Mouse (Mus musculus) embryonic stem cell, embryonic (primary cell): ENCODE data around the gene Fhod1.

Experiments
- CTCF ChIA-PET, 4 experiments: fragments of 300-600 bp in 2 of 4; fragments of 350-600 bp in 2 of 4; sonication (Branson Sonifier 250); formaldehyde crosslinking; loops; one replicate each; lab custom pipeline; 2022; ENCODE audit warnings: inconsistent platforms in 2 of 4; lab: Charles Lee
- POLR2A ChIA-PET, 4 experiments: fragments of 300-600 bp in 2 of 4; fragments of 350-600 bp in 2 of 4; sonication (Branson Sonifier 250); formaldehyde crosslinking; loops; one replicate each; lab custom pipeline; 2022; ENCODE audit warnings: antibody characterized with exemption in 4 of 4, inconsistent platforms in 1 of 4; lab: Charles Lee

Fhod1 gene

GRCm38 (mm10) chr8:105359208-105359607, 11.5 kb upstream of the Fhod1 start:
- ChIA-PET CTCF (interaction anchor here (0.5 to 6.8 kb wide), 24 partner anchors 9 to 156 kb away, joined by 3 to 46 read pairs (median 4); partner anchors contain the start of genes Fhod1 (in 1 of the 4), Plekhg4 (in 1 of the 4), Slc9a5 (in 1 of the 4) and Tppp3 (in 1 of the 4)), POLR2A (interaction anchor here in 3 of 4 experiments (0.5 to 2.7 kb wide), 9 partner anchors 8 to 769 kb away, joined by 3 to 8 read pairs (median 5); partner anchors contain the start of genes Fhod1 (in 3 of the 3), 4931428F04Rik (in 1 of the 3) and Slc9a5 (in 1 of the 3))

GRCm38 (mm10) chr8:105356681-105357080, 8.9 kb upstream of the Fhod1 start:
- CTCF ChIA-PET, result interaction anchor here in 1 of 4 experiments (1.9 kb wide), 1 partner anchor 18 kb away, joined by 6 read pairs; no protein-coding TSS in a partner anchor
- POLR2A ChIA-PET, result no interaction called here

- ChIA-PET POLR2A (interaction anchor here in 3 of 4 experiments (0.7 to 1.7 kb wide), 4 partner anchors 25 to 66 kb away, joined by 3 to 4 read pairs (median 4); partner anchors contain the start of genes 4931428F04Rik (in 1 of the 3), E2f4 (in 1 of the 3), Lrrc29 (in 1 of the 3) and Tmem208 (in 1 of the 3)), CTCF (interaction anchor here in 1 of 4 experiments (0.6 to 1.3 kb wide), 2 partner anchors 19 to 66 kb away, joined by 3 read pairs; partner anchors contain the start of gene 4931428F04Rik)
These were observed 7.6 kb upstream of the Fhod1 start for GRCm38 (mm10) chr8:105355179-105356024.

- CTCF ChIA-PET, result interaction anchor here in 2 of 4 experiments (0.6 to 1.3 kb wide), 3 partner anchors 20 to 87 kb away, joined by 3 read pairs; partner anchors contain the start of gene 4931428F04Rik (in 1 of the 2)
- POLR2A ChIA-PET, result interaction anchor here in 2 of 4 experiments (1.0 to 1.7 kb wide), 5 partner anchors 18 to 57 kb away, joined by 3 to 4 read pairs (median 4); partner anchors contain the start of genes E2f4 (in 1 of the 2), Lrrc29 (in 1 of the 2), Plekhg4 (in 1 of the 2) and Tmem208 (in 1 of the 2)
These were observed 6.8 kb upstream of the Fhod1 start for GRCm38 (mm10) chr8:105354549-105354948.

- CTCF ChIA-PET, result interaction anchor here in 1 of 4 experiments (0.7 kb wide), 1 partner anchor 21 kb away, joined by 4 read pairs; no protein-coding TSS in a partner anchor
These were observed 5.9 kb upstream of the Fhod1 start for GRCm38 (mm10) chr8:105353583-105354135.

GRCm38 (mm10) chr8:105350186-105350585, 2.4 kb upstream of the Fhod1 start:
- ChIA-PET POLR2A (interaction anchor here (0.6 to 4.4 kb wide), 21 partner anchors 9 to 1184 kb away, joined by 3 to 32 read pairs (median 4); partner anchors contain the start of genes Tppp3 (in 2 of the 4), 4931428F04Rik (in 1 of the 4), E2f4 (in 1 of the 4) and Plekhg4 (in 1 of the 4)), CTCF (interaction anchor here (0.6 to 4.3 kb wide), 8 partner anchors 9 to 650 kb away, joined by 3 to 17 read pairs (median 4); no protein-coding TSS in a partner anchor)

More at GRCm38 (mm10) chr8:105353583-105354135, 5.9 kb upstream of the Fhod1 start:
- POLR2A ChIA-PET, result interaction anchor here in 2 of 4 experiments (0.6 to 1.7 kb wide), 5 partner anchors 16 to 59 kb away, joined by 3 to 4 read pairs (median 3); partner anchors contain the start of genes Kctd19 (in 1 of the 2) and Plekhg4 (in 1 of the 2)

- ChIA-PET CTCF (interaction anchor here (0.7 to 4.3 kb wide), 17 partner anchors 10 to 401 kb away, joined by 3 to 17 read pairs (median 7); partner anchors contain the start of genes 4931428F04Rik (in 1 of the 4), B3gnt9 (in 1 of the 4) and Tppp3 (in 1 of the 4)), POLR2A (interaction anchor here in 3 of 4 experiments (0.6 to 4.4 kb wide), 30 partner anchors 10 to 1183 kb away, joined by 3 to 32 read pairs (median 4); partner anchors contain the start of genes E2f4 (in 2 of the 3), Tppp3 (in 2 of the 3), 4931428F04Rik (in 1 of the 3) and Lrrc29 (in 1 of the 3))
These were observed 1.5 kb upstream of the Fhod1 start for GRCm38 (mm10) chr8:105349096-105349771.

- CTCF ChIA-PET, result interaction anchor here (0.5 to 4.3 kb wide), 28 partner anchors 9 to 746 kb away, joined by 3 to 17 read pairs (median 5); partner anchors contain the start of genes 4931428F04Rik (in 2 of the 4), Tppp3 (in 2 of the 4) and B3gnt9 (in 1 of the 4)
These were observed 820 bp upstream of the Fhod1 start, which contains the start of gene Slc9a5 for GRCm38 (mm10) chr8:105348450-105349095. TSS of gene Slc9a5 (plus strand) at chr8:105348843.

GRCm38 (mm10) chr8:105346611-105347427, 934 bp downstream of the Fhod1 start:
- CTCF ChIA-PET, result interaction anchor here in 1 of 4 experiments (0.5 kb wide), 1 partner anchor 111 kb away, joined by 3 read pairs; no protein-coding TSS in a partner anchor
- POLR2A ChIA-PET, result interaction anchor here in 1 of 4 experiments (0.6 kb wide), 1 partner anchor 707 kb away, joined by 4 read pairs; no protein-coding TSS in a partner anchor

More at GRCm38 (mm10) chr8:105348450-105349095, 820 bp upstream of the Fhod1 start, which contains the start of gene Slc9a5:
- POLR2A ChIA-PET, result interaction anchor here in 3 of 4 experiments (0.6 to 4.4 kb wide), 55 partner anchors 9 to 511 kb away, joined by 3 to 32 read pairs (median 4); partner anchors contain the start of genes Tppp3 (in 2 of the 3), 4931428F04Rik (in 1 of the 3), Acd (in 1 of the 3) and B3gnt9 (in 1 of the 3)

- CTCF ChIA-PET, result interaction anchor here in 1 of 4 experiments (0.9 kb wide), 1 partner anchor 86 kb away, joined by 3 read pairs; no protein-coding TSS in a partner anchor
These were observed 2.4 kb downstream of the Fhod1 start for GRCm38 (mm10) chr8:105345061-105345975.

GRCm38 (mm10) chr8:105343791-105344574, 3.8 kb downstream of the Fhod1 start:
- ChIA-PET CTCF (interaction anchor here in 1 of 4 experiments (0.6 kb wide), 1 partner anchor 82 kb away, joined by 3 read pairs; no protein-coding TSS in a partner anchor), POLR2A (interaction anchor here in 2 of 4 experiments (1.3 to 1.4 kb wide), 2 partner anchors 16 kb away, joined by 3 to 4 read pairs; no protein-coding TSS in a partner anchor)

More at GRCm38 (mm10) chr8:105345061-105345975, 2.4 kb downstream of the Fhod1 start:
- POLR2A ChIA-PET, result interaction anchor here in 2 of 4 experiments (0.6 to 1.5 kb wide), 3 partner anchors 10 to 24 kb away, joined by 3 to 5 read pairs (median 3); no protein-coding TSS in a partner anchor

GRCm38 (mm10) chr8:105342768-105343167, 5.0 kb downstream of the Fhod1 start:
- ChIA-PET CTCF (interaction anchor here in 1 of 4 experiments (0.6 kb wide), 1 partner anchor 18 kb away, joined by 4 read pairs; no protein-coding TSS in a partner anchor), POLR2A (interaction anchor here in 3 of 4 experiments (0.6 to 1.3 kb wide), 4 partner anchors 10 to 47 kb away, joined by 3 to 4 read pairs (median 4); partner anchors contain the start of gene Exoc3l (in 1 of the 3))

GRCm38 (mm10) chr8:105341399-105341798, 6.4 kb downstream of the Fhod1 start:
- POLR2A ChIA-PET, result interaction anchor here in 2 of 4 experiments (0.6 to 1.0 kb wide), 4 partner anchors 15 to 140 kb away, joined by 3 to 5 read pairs (median 3); partner anchors contain the start of genes Lrrc29 (in 1 of the 2), Nol3 (in 1 of the 2) and Tmem208 (in 1 of the 2)
- CTCF ChIA-PET, result no interaction called here
